Mouse (Mus musculus) kidney, adult 2 months (tissue): ENCODE results near the gene Cldn18. TPM values are rescaled to one million over a fixed set of nuclear protein-coding genes. Genes with fewer than 3 reads are reported as not detected.
A peak's percentile ranks its signal among the peaks of the same experiment; 100 is the strongest.

ENCODE experiments used
- DNase-seq: peaks from one replicate; pipeline ENCODE4 v3.0.0; 2021
- H3K27ac ChIP-seq: fragments of 200-500 bp; 2 replicates; pipeline ENCODE4 v1.5.1; 2012; ENCODE audit warnings: low read depth, low read length, control low read depth, inconsistent platforms; ENCODE audit not compliant: insufficient read depth
- H3K27me3 ChIP-seq: fragments of 200-500 bp; replicated peaks from 2 replicates; pipeline ENCODE4 v1.6.1; 2012; ENCODE audit warnings: mild to moderate bottlenecking, moderate library complexity, low read length, inconsistent platforms; ENCODE audit not compliant: control insufficient read depth, insufficient read depth
- H3K36me3 ChIP-seq: fragments of 200-500 bp; 2 replicates; pipeline ENCODE4 v1.6.1; 2012; ENCODE audit warnings: mild to moderate bottlenecking, moderate library complexity, low read length, inconsistent platforms; ENCODE audit not compliant: control insufficient read depth, insufficient read depth
- H3K4me1 ChIP-seq: fragments of 200-500 bp; 2 replicates; pipeline ENCODE4 v1.6.1; 2011; ENCODE audit warnings: low read length; ENCODE audit not compliant: control insufficient read depth, insufficient read depth
- H3K4me3 ChIP-seq: fragments of 200-500 bp; 2 replicates; pipeline ENCODE4 v1.5.1; 2011; ENCODE audit warnings: mild to moderate bottlenecking, low read depth, low read length, control low read depth; ENCODE audit not compliant: insufficient read depth
- CTCF ChIP-seq: fragments of 200-500 bp; conservative IDR thresholded peaks from 2 replicates; pipeline ENCODE4 v1.5.1; 2011; ENCODE audit warnings: low read depth, mild to moderate bottlenecking, control low read depth, low read length, moderate library complexity, mixed read lengths; ENCODE audit not compliant: insufficient read depth, insufficient read length
- POLR2A ChIP-seq: fragments of 200-500 bp; IDR thresholded peaks from one replicate; pipeline ENCODE4 v1.6.1; 2011; ENCODE audit warnings: low read depth, low read length, control low read depth
- whole genome bisulfite sequencing: fragments of 180-500 bp; shearing (Covaris S2); methylation state at CpG from one replicate; pipeline ENCODE4 v1.1.7; 2018; 5-methylcytosine and 5-hydroxymethylcytosine counted together
- polyA plus RNA-seq: library from polyadenylated mRNA; depleted of rRNA; stranded (reverse); fragments of >200 nt; gene quantifications from 2 replicates; pipeline ENCODE4 v1.2.3, GENCODE M21; 2012

The Cldn18 gene
- polyA plus RNA-seq, 1 experiment: 0.08 TPM

- Histone ChIP-seq H3K36me3 (no peaks in the 10 kb centered on the region), H3K4me1 (peaks cover 12% of the 10 kb centered on the region), H3K4me3 (no peak overlapping the region), H3K27ac (no peak overlapping the region), H3K27me3 (no peaks in the 10 kb centered on the region)
- no peak for DNase-seq
- TF ChIP-seq POLR2A: no peak
- TF ChIP-seq CTCF: no peak
- 71% methylated on average over 5 of the region's 5 CpGs for WGBS
Observed at GRCm38 (mm10) chr9:99685061-99685521, 32.0 kb downstream of the Cldn18 start.

DNA sequence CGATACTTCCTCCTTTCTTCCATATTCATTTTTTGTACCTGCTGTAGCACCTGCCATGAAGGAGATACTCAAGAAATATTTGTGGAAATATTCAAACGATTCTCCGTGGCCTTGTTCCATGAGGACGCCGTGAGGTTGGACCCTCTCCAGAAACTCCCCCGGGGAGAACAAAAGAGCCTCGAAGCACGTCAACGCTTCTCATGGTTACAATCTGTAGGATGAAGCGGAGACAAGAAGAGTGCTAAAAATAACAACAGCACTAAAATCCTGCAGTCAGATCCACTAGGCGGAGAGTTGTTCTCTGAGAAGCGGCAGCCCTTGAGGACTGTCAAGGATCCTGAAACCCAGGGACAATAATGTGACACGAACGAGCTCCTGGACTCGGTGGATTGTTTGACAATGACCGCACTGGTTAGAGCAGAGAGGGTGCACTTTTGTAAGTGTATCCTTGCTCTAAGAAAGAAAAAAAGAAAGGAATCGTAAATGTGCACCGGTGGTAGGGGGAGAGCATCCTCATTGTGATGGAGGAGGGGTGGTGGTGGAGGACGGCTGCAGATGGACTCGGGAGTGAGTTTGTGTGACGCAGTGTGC lies 35.0 kb downstream of the Cldn18 start:
- no peak overlapping the region for H3K27ac ChIP-seq
- 61% methylated on average over 21 of the region's 21 CpGs for WGBS
- TF ChIP-seq POLR2A (no peak), CTCF (no peak)
- H3K27me3 ChIP-seq: no peaks in the 10 kb centered on the region
- no peaks in the 10 kb centered on the region for H3K36me3 ChIP-seq
- no peak overlapping the region for H3K4me3 ChIP-seq
- no peak for DNase-seq
- H3K4me1 ChIP-seq: peaks cover 8% of the 10 kb centered on the region

DNA sequence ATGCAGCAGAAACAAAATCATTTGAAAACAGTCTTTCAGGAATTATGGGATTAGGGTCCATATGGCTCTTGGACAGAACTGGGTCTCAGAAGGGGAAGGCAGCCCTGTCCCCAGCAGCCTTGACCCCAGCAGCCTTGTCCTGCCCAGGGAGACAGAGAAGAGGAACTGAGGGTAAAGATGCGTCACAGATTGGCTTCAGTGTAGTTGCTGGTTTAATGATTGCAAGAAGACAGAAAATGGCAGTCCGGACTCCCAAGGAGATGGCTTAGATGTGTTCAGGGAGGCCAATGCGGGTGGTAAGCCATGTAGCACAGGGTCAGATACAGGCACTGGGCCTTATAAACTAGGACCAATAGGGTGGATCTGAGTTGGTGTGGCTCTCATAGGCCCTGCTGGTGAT lies 41.4 kb downstream of the Cldn18 start:
- DNase-seq: peak; percentile 51
- TF ChIP-seq CTCF (no peak), POLR2A (no peak)
- H3K27ac ChIP-seq: no peak overlapping the region
- H3K27me3 ChIP-seq: no peaks in the 10 kb centered on the region
- no peaks in the 10 kb centered on the region for H3K36me3 ChIP-seq
- whole genome bisulfite sequencing: 68% methylated on average over 3 of the region's 3 CpGs
- H3K4me1 ChIP-seq: no peaks in the 10 kb centered on the region
- H3K4me3 ChIP-seq: no peak overlapping the region

GRCm38 (mm10) chr9:99671603-99672002 lies 45.5 kb downstream of the Cldn18 start:
- WGBS: 29% methylated on average over 2 of the region's 2 CpGs
- peaks cover 1% of the 10 kb centered on the region; the same call in 1 of the 2 replicates for H3K36me3 ChIP-seq
- H3K27me3 ChIP-seq: no peaks in the 10 kb centered on the region
- H3K27ac ChIP-seq: no peak overlapping the region
- peak; percentile 14 for DNase-seq
- TF ChIP-seq CTCF: peak; percentile 57
- no peak for TF ChIP-seq POLR2A
- H3K4me3 ChIP-seq: no peak overlapping the region
- H3K4me1 ChIP-seq: no peaks in the 10 kb centered on the region

DNA sequence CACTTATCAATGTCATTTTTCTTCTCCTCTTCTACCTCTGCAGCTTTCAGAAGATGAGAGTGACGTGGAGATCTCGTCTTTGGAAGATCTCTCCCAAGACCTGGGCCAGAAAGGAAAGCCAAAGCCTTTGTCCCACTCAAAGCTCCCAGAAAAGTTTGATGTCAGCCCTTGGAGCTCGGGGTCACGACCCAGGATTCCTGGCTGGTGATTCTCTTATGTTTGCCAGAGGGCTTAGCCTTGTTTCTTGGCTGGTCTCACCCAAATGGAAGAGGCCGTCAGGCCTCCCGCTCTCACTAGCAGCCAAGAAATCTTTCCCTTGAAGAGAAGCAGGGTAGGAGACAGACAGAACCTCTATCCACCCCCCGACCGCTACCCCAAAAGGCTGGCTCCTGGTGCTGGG lies 49.5 kb downstream of the Cldn18 start:
- WGBS: 77% methylated on average over 8 of the region's 8 CpGs
- Histone ChIP-seq H3K36me3 (peaks cover 1% of the 10 kb centered on the region), H3K4me3 (no peak overlapping the region), H3K4me1 (no peaks in the 10 kb centered on the region), H3K27me3 (no peaks in the 10 kb centered on the region), H3K27ac (no peak overlapping the region)
- DNase-seq: peak; percentile 37
- TF ChIP-seq POLR2A (no peak), CTCF (no peak)

GRCm38 (mm10) chr9:99662887-99663286 lies 54.2 kb downstream of the Cldn18 start:
- TF ChIP-seq CTCF: no peak
- no peak for TF ChIP-seq POLR2A
- DNase-seq: no peak
- H3K27me3 ChIP-seq: no peaks in the 10 kb centered on the region
- H3K4me1 ChIP-seq: peaks cover 5% of the 10 kb centered on the region; the same call in 1 of the 2 replicates
- H3K36me3 ChIP-seq: peaks cover 1% of the 10 kb centered on the region
- 89% methylated on average over 10 of the region's 10 CpGs for WGBS
- H3K27ac ChIP-seq: no peak overlapping the region
- no peak overlapping the region for H3K4me3 ChIP-seq

DNA sequence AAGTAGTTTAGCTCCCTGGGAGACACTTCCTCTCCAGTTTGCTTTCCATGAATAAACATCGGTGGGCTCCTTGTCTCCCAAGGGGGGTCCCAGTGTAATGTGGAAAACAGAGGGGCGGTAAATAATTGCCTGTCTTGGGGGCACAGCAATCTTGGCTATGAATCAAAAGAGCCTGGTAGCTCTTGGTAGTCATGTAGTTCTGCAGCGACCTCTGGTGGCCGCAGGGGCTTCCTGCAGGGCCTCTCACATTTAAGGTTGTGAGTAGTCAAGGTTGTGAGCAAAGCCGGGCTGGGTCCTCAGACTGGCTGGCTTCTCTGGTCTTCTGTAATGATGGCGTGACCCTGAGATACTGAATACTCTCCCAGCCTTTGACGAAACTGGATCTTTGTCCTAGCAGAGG lies 54.7 kb downstream of the Cldn18 start:
- Histone ChIP-seq H3K4me3 (no peak overlapping the region), H3K36me3 (no peaks in the 10 kb centered on the region; the same call in 1 of the 2 replicates), H3K4me1 (peaks cover 5% of the 10 kb centered on the region; the same call in 1 of the 2 replicates), H3K27me3 (no peaks in the 10 kb centered on the region), H3K27ac (no peak overlapping the region)
- TF ChIP-seq CTCF (peak; percentile 80), POLR2A (no peak)
- 17% methylated on average over 7 of the region's 7 CpGs for WGBS
- DNase-seq: peak; percentile 76
